Mouse (Mus musculus): ENCODE data around the gene Cyp3a44.
"Not testable (repeated sequence)": the region's sequence is repeated elsewhere in the genome, so short reads cannot be mapped to it uniquely, and the experiment has no call there.

Gene Cyp3a44

DNA sequence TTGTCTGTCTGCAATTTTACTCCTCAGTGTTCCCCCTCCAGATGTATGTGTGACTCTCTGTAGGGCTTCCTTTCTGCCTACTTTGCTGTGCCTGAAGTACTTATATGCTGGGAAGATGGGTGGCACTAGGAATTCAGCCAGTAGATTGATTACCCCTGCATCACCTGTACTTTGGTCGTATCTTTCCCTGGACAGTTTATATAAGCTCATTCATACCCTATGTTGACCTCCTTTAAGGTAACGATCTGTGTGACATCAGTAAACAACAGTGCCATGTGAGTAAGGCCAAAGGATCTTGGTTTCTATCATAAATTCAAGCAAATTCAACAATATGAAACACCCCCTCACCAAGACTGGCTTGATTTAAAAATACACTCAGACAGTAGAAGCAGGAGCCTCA is at the start of gene Cyp3a44:
Gene Cyp3a44 (minus strand): TSS at position 79 of the 400 bp plus-strand sequence.
- not testable (repeated sequence) for DNase-seq (ENCODE audit: low spot score)

GRCm38 (mm10) chr5:145800229-145800628 is 5.4 kb downstream of the Cyp3a44 start:
- DNase-seq (ENCODE audit: low spot score) = not testable (repeated sequence)

- not testable (repeated sequence) for DNase-seq (ENCODE audit: low spot score)
Measured at GRCm38 (mm10) chr5:145793232-145793631, 12.4 kb downstream of the Cyp3a44 start.

DNA sequence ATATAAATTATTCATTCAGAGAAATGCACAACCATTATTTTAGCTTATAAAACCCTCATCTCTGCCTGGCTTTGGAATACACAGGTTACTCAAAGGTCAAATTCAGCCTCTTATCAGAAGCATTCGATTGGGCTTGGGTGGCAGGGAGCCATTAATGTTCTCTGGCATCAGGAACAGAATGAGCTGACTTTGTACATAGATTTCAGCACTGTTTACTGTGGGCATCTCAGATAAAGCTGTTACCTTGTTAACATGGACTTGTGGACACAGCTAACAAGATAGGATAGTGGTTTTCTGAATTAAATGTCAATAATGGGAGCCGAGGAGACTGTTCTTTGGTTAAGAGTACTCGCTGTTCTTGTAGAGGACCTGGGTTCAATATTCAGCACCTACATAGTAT is 68.2 kb downstream of the Cyp3a44 start:
- DNase-seq (ENCODE audit: low spot score) = not testable (repeated sequence)
